Mouse (Mus musculus): ENCODE data around the gene Ugt1a9.

DNA sequence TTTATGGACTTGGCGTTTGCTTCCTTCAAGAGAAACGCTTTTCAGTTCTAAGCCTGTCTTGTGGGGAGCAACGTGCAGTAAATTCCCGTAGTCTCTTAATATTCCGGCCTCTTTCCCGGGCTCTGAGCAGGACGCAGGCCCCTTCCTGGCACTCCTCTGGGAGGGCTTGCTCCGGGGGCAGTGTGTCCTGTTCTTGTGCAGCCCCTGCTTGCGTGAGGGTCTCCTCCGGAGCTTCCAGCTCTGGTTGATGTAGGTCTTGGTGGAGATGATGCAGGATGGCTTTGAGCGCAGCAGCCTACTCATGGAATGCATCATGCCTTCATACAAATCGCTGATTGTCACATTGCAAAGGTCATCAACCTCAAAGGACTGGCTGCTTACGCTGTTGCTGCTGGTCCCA, 195.5 kb downstream of the Ugt1a9 start:
- TF ChIP-seq EP300 (IDR thresholded peaks at IDR 0.05; ENCODE audit: insufficient read depth, low read depth, low read length), result no peak
- no peak for TF ChIP-seq POLR2A (IDR thresholded peaks at IDR 0.05; ENCODE audit: insufficient read depth, low read length)

All from ES-Bruce4 (cell line).